Mouse (Mus musculus) hindbrain, postnatal 0 days (tissue): Measurements from ENCODE around the gene Slc24a4. TPM values are rescaled to one million over a fixed set of nuclear protein-coding genes. Genes with fewer than 3 reads are reported as not detected.

Source experiments
- ATAC-seq: fragments of 200-750 bp; cut with Nextera tagmentation; 2 replicates; pipeline ENCODE4 v1.8.0; 2017; ENCODE audit warnings: mild to moderate bottlenecking, moderate TSS enrichment, moderate library complexity
- DNase-seq: peaks from one replicate; pipeline ENCODE4 v3.0.0-alpha.2; 2015; ENCODE audit warnings: low spot score
- H3K27ac ChIP-seq: fragments of 300-500 bp; sonication (generic); 2 replicates; pipeline ENCODE4 v1.5.1; 2014; ENCODE audit warnings: mild to moderate bottlenecking
- H3K27me3 ChIP-seq: fragments of 300-500 bp; sonication (generic); 2 replicates; pipeline ENCODE4 v1.6.1; 2014; ENCODE audit warnings: low read length, mixed read lengths; ENCODE audit not compliant: insufficient read depth
- H3K36me3 ChIP-seq: fragments of 300-500 bp; sonication (generic); 2 replicates; pipeline ENCODE4 v1.6.1; 2014; ENCODE audit warnings: low read length, mixed read lengths; ENCODE audit not compliant: insufficient read depth
- H3K4me1 ChIP-seq: fragments of 300-500 bp; sonication (generic); 2 replicates; pipeline ENCODE4 v1.6.1; 2014; ENCODE audit warnings: antibody characterized with exemption, low read length, mixed read lengths; ENCODE audit not compliant: insufficient read depth
- H3K4me2 ChIP-seq: fragments of 300-500 bp; sonication (generic); 2 replicates; pipeline ENCODE4 v1.6.1; 2014; ENCODE audit warnings: low read depth, mild to moderate bottlenecking, low read length, moderate library complexity, mixed read lengths
- H3K4me3 ChIP-seq: fragments of 300-500 bp; sonication (generic); 2 replicates; pipeline ENCODE4 v1.5.1; 2014; ENCODE audit warnings: low read length
- H3K9ac ChIP-seq: fragments of 300-500 bp; sonication (generic); replicated peaks from 2 replicates; pipeline ENCODE4 v1.6.1; 2014; ENCODE audit warnings: mild to moderate bottlenecking, low read length, moderate library complexity, mixed read lengths
- H3K9me3 ChIP-seq: fragments of 300-500 bp; sonication (generic); 2 replicates; pipeline ENCODE4 v1.6.1; 2016; ENCODE audit warnings: low read length, mixed read lengths
- CTCF ChIP-seq: IDR thresholded peaks from 2 replicates; pipeline ENCODE4 v1.5.1; 2016; ENCODE audit warnings: antibody characterized with exemption, control low read depth, low read depth
- WGBS: fragments of 180-500 bp; shearing (Covaris S2); extraction: QIAGEN DNeasy Blood & Tissue Kit; methylation state at CpG from one replicate; pipeline ENCODE4 v1.1.7; 2014; 5-methylcytosine and 5-hydroxymethylcytosine counted together
- polyA plus RNA-seq: library from polyadenylated mRNA; unstranded; fragments of >200 nt; fragmentation: Nextera tagmentation; extraction: Ambion mirVana; gene quantifications from 2 replicates; pipeline ENCODE4 v1.2.1, GENCODE M21; 2015
- total RNA-seq: library from RNA; depleted of rRNA; stranded (reverse); fragments of >200 nt; gene quantifications from 2 replicates; pipeline ENCODE4 v1.2.3, GENCODE M21; 2014

The Slc24a4 gene
- total and polyA plus RNA-seq, 2 experiments from 2014 or later: 2.3 to 7.2 TPM

GRCm38 (mm10) chr12:102292501-102293215 lies 164.1 kb downstream of the Slc24a4 start:
- no peak overlapping the region for H3K27ac ChIP-seq
- no peak overlapping the region for H3K4me3 ChIP-seq
- H3K4me2 ChIP-seq: no peak overlapping the region
- no peaks in the 10 kb centered on the region for H3K36me3 ChIP-seq
- 81% methylated on average over 7 of the region's 7 CpGs for WGBS
- no peak for TF ChIP-seq CTCF
- 0 out of 2 replicates have a peak, but pooled peaks cover 2% of the 10 kb centered on the region for H3K4me1 ChIP-seq
- no peak for ATAC-seq
- no peaks in the 10 kb centered on the region for H3K27me3 ChIP-seq
- no peak overlapping the region for H3K9ac ChIP-seq
- no peak for DNase-seq
- no peaks in the 10 kb centered on the region for H3K9me3 ChIP-seq

- Histone ChIP-seq H3K4me2 (no peak overlapping the region), H3K4me1 (no peaks in the 10 kb centered on the region), H3K27me3 (no peaks in the 10 kb centered on the region), H3K9ac (no peak overlapping the region), H3K9me3 (no peaks in the 10 kb centered on the region), H3K36me3 (no peaks in the 10 kb centered on the region), H3K27ac (no peak overlapping the region), H3K4me3 (no peak overlapping the region)
- DNase-seq: no peak
- 69% methylated on average over 5 of the region's 5 CpGs for WGBS
- no peak for TF ChIP-seq CTCF
- ATAC-seq: no peak
These were observed 166.1 kb downstream of the Slc24a4 start for GRCm38 (mm10) chr12:102294634-102295033.

GRCm38 (mm10) chr12:102295230-102295629 lies 166.7 kb downstream of the Slc24a4 start:
- H3K9ac ChIP-seq: no peak overlapping the region
- no peak overlapping the region for H3K4me2 ChIP-seq
- H3K4me1 ChIP-seq: no peaks in the 10 kb centered on the region
- ATAC-seq (peak; percentile 61), DNase-seq (peak; percentile 59)
- TF ChIP-seq CTCF: no peak
- H3K9me3 ChIP-seq: no peaks in the 10 kb centered on the region
- H3K27me3 ChIP-seq: no peaks in the 10 kb centered on the region
- WGBS: 54% methylated on average over 7 of the region's 7 CpGs
- no peaks in the 10 kb centered on the region for H3K36me3 ChIP-seq
- no peak overlapping the region for H3K27ac ChIP-seq
- H3K4me3 ChIP-seq: no peak overlapping the region

- no peaks in the 10 kb centered on the region for H3K27me3 ChIP-seq
- H3K4me2 ChIP-seq: no peak overlapping the region
- no peak overlapping the region for H3K9ac ChIP-seq
- H3K4me1 ChIP-seq: no peaks in the 10 kb centered on the region
- DNase-seq (no peak), ATAC-seq (peak; percentile 53; the same call in 1 of the 2 replicates)
- no peak overlapping the region for H3K4me3 ChIP-seq
- no peaks in the 10 kb centered on the region for H3K36me3 ChIP-seq
- TF ChIP-seq CTCF: no peak
- WGBS: 76% methylated on average over 8 of the region's 8 CpGs
- H3K9me3 ChIP-seq: no peaks in the 10 kb centered on the region
- no peak overlapping the region for H3K27ac ChIP-seq
These were observed 167.1 kb downstream of the Slc24a4 start for GRCm38 (mm10) chr12:102295662-102296061.

DNA sequence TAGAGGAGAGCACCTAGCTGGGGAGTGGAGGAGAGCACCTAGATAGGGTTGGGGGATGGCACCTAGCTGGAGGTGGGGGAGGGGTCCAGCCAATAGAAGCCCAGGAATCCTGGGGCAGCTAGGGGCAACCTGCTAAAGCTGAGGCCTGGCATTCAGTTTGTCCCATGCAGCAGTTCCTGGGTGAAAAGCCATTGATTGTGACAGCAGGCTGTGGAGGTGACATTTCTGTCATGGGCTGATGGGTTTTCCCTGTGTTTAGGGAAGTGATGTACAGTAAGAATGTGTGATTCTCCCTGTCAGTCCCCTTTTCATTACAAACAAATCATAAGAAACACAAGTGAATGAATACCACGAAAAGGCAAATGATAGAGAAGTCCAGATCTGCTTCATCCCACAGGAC lies 167.8 kb downstream of the Slc24a4 start:
- Histone ChIP-seq H3K27ac (no peak overlapping the region), H3K27me3 (no peaks in the 10 kb centered on the region), H3K9me3 (no peaks in the 10 kb centered on the region), H3K36me3 (no peaks in the 10 kb centered on the region), H3K4me3 (no peak overlapping the region), H3K9ac (no peak overlapping the region), H3K4me1 (no peaks in the 10 kb centered on the region), H3K4me2 (no peak overlapping the region)
- ATAC-seq (no peak), DNase-seq (no peak)
- WGBS: 87% methylated on average over 1 of the region's 1 CpGs
- TF ChIP-seq CTCF: no peak

DNA sequence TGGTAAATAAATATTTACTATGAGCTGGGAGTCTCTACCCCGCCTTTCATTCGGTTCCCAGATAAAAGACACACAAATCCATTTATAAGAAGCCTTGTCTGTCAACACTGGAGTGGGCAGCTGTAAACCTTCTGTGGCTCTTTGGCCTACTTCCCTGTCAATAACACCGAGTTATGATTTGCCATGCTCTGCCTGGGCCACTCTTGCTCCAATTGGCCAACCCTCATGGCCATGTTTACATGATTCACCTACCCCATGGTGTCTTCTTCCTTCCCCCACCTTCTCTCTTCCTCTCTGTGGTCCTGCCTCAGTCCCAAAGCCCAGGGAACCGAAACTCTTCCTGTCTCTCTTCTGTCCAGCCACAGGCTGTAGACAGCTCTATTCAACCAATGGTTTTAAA lies 168.4 kb downstream of the Slc24a4 start:
- no peak for ATAC-seq
- DNase-seq: no peak
- H3K9ac ChIP-seq: no peak overlapping the region
- no peak overlapping the region for H3K4me2 ChIP-seq
- no peaks in the 10 kb centered on the region for H3K27me3 ChIP-seq
- no peak for TF ChIP-seq CTCF
- H3K4me3 ChIP-seq: no peak overlapping the region
- no peak overlapping the region for H3K27ac ChIP-seq
- no peaks in the 10 kb centered on the region for H3K4me1 ChIP-seq
- no peaks in the 10 kb centered on the region for H3K9me3 ChIP-seq
- 85% methylated on average over 4 of the region's 4 CpGs for WGBS
- no peaks in the 10 kb centered on the region for H3K36me3 ChIP-seq

GRCm38 (mm10) chr12:102299209-102299608 lies 170.7 kb downstream of the Slc24a4 start:
- Histone ChIP-seq H3K36me3 (no peaks in the 10 kb centered on the region), H3K4me1 (no peaks in the 10 kb centered on the region; the same call in 1 of the 2 replicates), H3K27me3 (no peaks in the 10 kb centered on the region), H3K9me3 (no peaks in the 10 kb centered on the region), H3K27ac (no peak overlapping the region), H3K4me3 (no peak overlapping the region), H3K9ac (no peak overlapping the region), H3K4me2 (no peak overlapping the region)
- no peak for DNase-seq
- no peak for ATAC-seq
- no peak for TF ChIP-seq CTCF
- 65% methylated on average over 5 of the region's 5 CpGs for WGBS
